Mouse (Mus musculus) ES-E14 (cell line): ENCODE data around the gene Chn2. TPM values are rescaled to one million over a fixed set of nuclear protein-coding genes. Genes with fewer than 3 reads are reported as not detected.
A peak's percentile ranks its signal among the peaks of the same experiment; 100 is the strongest.

ENCODE experiments used
- DNase-seq: peaks from one replicate; pipeline ENCODE4 v3.0.0-alpha.2; 2013; ENCODE audit warnings: low read depth, low spot score
- H3K27ac ChIP-seq: 2 replicates; pipeline ENCODE4 v1.5.1; 2012; ENCODE audit warnings: low read depth, mild to moderate bottlenecking, low read length, moderate library complexity, mixed read lengths; ENCODE audit not compliant: poor library complexity, insufficient read depth, severe bottlenecking
- H3K36me3 ChIP-seq: 2 replicates; pipeline ENCODE4 v1.6.1; 2012; ENCODE audit warnings: mild to moderate bottlenecking, low read length, moderate library complexity, mixed read lengths; ENCODE audit not compliant: control insufficient read depth, poor library complexity, insufficient read depth, severe bottlenecking
- H3K4me1 ChIP-seq, 2 experiments: fragments of 150-350 bp in 1 of 2; sonication (generic) in 1 of 2; 2 replicates each; pipeline ENCODE4 v1.6.1; 2012; ENCODE audit warnings: low read length in 2 of 2, mild to moderate bottlenecking in 1 of 2, mixed read lengths in 1 of 2; ENCODE audit not compliant: control insufficient read depth in 2 of 2, insufficient read depth in 2 of 2, poor library complexity in 1 of 2
- H3K4me3 ChIP-seq, 2 experiments: fragments of 150-350 bp in 1 of 2; sonication (generic) in 1 of 2; 2 replicates each; pipeline ENCODE4 v1.5.1; 2012; ENCODE audit warnings: low read length in 2 of 2, low read depth in 1 of 2, mild to moderate bottlenecking in 1 of 2, mixed read lengths in 1 of 2; ENCODE audit not compliant: insufficient read depth in 1 of 2, poor library complexity in 1 of 2, severe bottlenecking in 1 of 2
- H3K9ac ChIP-seq: 2 replicates; pipeline ENCODE4 v1.6.1; 2012; ENCODE audit warnings: low read depth, mild to moderate bottlenecking, low read length, mixed read lengths; ENCODE audit not compliant: poor library complexity, insufficient read depth, severe bottlenecking
- H3K9me3 ChIP-seq: fragments of 150-350 bp; sonication (generic); 2 replicates; pipeline ENCODE4 v1.6.1; 2012; ENCODE audit warnings: low read depth, mild to moderate bottlenecking, low read length; ENCODE audit not compliant: control insufficient read depth, insufficient read depth
- CHD2 ChIP-seq: IDR thresholded peaks from 2 replicates; pipeline ENCODE4 v1.6.1; 2014; ENCODE audit warnings: mild to moderate bottlenecking, low read depth, low read length, inconsistent platforms
- HCFC1 ChIP-seq: IDR thresholded peaks from 2 replicates; pipeline ENCODE4 v1.6.1; 2012; ENCODE audit warnings: low read length, inconsistent platforms, borderline replicate concordance; ENCODE audit not compliant: insufficient read depth
- MAFK ChIP-seq: IDR thresholded peaks from 2 replicates; pipeline ENCODE4 v1.6.1; 2014; ENCODE audit warnings: mild to moderate bottlenecking, low read depth, low read length, inconsistent platforms; ENCODE audit not compliant: insufficient read depth
- ZC3H11A ChIP-seq: IDR thresholded peaks from 2 replicates; pipeline ENCODE4 v1.6.1; 2012; ENCODE audit warnings: low read depth, mild to moderate bottlenecking, inconsistent platforms, low read length, borderline replicate concordance
- ZNF384 ChIP-seq: IDR thresholded peaks from 2 replicates; pipeline ENCODE4 v1.6.1; 2012; ENCODE audit warnings: low read depth, low read length, inconsistent platforms
- in situ Hi-C, 2 experiments: fragments of 600-800 bp; cut with MboI; formaldehyde crosslinking; loops; one replicate each; pipeline ENCODE4 v1.15.1; 2025; ENCODE audit warnings: low sequenced_read_pairs in 2 of 2, inconsistent platforms in 1 of 2; ENCODE audit not compliant: unreplicated experiment in 2 of 2
- total RNA-seq: library from RNA; depleted of rRNA; stranded (reverse); fragments of 300-350 nt; gene quantifications from 2 replicates; pipeline ENCODE4 v1.2.3, GENCODE M21; 2012

Gene Chn2
- total RNA-seq, 1 experiment = 7.1 TPM

- TF ChIP-seq HCFC1 (peak; percentile 47; the same call in 1 of the 2 replicates), ZNF384 (no peak), MAFK (no peak), CHD2 (no peak)
- peak; percentile 12 for DNase-seq
- Histone ChIP-seq H3K4me3 (no peak overlapping the region), H3K27ac (no peak overlapping the region), H3K36me3 (no peaks in the 10 kb centered on the region), H3K9me3 (no peaks in the 10 kb centered on the region), H3K4me1 (no peaks in the 10 kb centered on the region), H3K9ac (no peak overlapping the region)
- in situ Hi-C loops = no loop called here
These were observed 125.9 kb downstream of the Chn2 start for GRCm38 (mm10) chr6:54165246-54165645.

- Histone ChIP-seq H3K27ac (no peak overlapping the region), H3K4me3 (no peak overlapping the region), H3K36me3 (no peaks in the 10 kb centered on the region), H3K4me1 (no peaks in the 10 kb centered on the region), H3K9ac (no peak overlapping the region), H3K9me3 (no peaks in the 10 kb centered on the region)
- TF ChIP-seq ZNF384 (no peak), MAFK (no peak), ZC3H11A (no peak), CHD2 (no peak), HCFC1 (no peak)
- DNase-seq = no peak
- in situ Hi-C loops = no loop called here
These were observed 126.5 kb downstream of the Chn2 start for GRCm38 (mm10) chr6:54165863-54166262.

GRCm38 (mm10) chr6:54166991-54167546 is 127.7 kb downstream of the Chn2 start:
- in situ Hi-C loops = no loop called here
- Histone ChIP-seq H3K9ac (no peak overlapping the region), H3K4me1 (no peaks in the 10 kb centered on the region), H3K9me3 (no peaks in the 10 kb centered on the region), H3K36me3 (no peaks in the 10 kb centered on the region), H3K27ac (no peak overlapping the region), H3K4me3 (no peak overlapping the region)
- DNase-seq = no peak
- TF ChIP-seq MAFK (no peak), HCFC1 (no peak), ZNF384 (no peak), CHD2 (no peak), ZC3H11A (no peak)

DNA sequence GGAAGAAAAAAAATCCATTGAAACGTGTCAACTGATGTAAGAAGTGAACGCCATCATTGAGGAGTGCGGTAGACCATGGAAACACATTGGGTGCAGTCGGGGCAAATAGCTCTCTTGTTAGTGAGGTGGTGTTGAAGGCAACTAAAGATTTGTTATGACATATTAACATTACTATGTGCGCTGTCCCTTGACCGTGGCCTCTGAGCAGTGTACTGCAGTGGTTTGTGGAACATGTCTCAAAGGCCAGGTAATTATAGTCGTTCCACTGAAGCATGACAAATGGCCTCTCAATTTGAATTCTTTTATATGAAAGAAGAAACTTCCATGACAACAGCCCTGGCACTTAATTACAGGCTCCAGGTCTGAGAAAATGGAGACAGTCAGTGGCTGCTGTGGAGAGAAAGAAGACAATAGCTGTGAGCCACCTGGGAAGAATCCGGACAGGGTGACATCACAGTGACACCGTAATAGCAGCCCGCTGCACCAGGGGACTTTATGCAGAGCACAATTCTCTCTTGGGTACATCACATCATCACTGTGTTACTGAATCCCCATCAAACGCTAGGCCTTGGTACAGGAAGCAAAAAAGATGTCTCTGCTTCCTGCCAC is 131.0 kb downstream of the Chn2 start:
- in situ Hi-C loops = no loop called here
- Histone ChIP-seq H3K27ac (no peak overlapping the region), H3K9ac (no peak overlapping the region), H3K36me3 (no peaks in the 10 kb centered on the region), H3K4me1 (no peaks in the 10 kb centered on the region), H3K4me3 (no peak overlapping the region), H3K9me3 (no peaks in the 10 kb centered on the region)
- DNase-seq = no peak
- TF ChIP-seq CHD2 (no peak), HCFC1 (no peak), ZC3H11A (no peak), ZNF384 (no peak), MAFK (no peak)

DNA sequence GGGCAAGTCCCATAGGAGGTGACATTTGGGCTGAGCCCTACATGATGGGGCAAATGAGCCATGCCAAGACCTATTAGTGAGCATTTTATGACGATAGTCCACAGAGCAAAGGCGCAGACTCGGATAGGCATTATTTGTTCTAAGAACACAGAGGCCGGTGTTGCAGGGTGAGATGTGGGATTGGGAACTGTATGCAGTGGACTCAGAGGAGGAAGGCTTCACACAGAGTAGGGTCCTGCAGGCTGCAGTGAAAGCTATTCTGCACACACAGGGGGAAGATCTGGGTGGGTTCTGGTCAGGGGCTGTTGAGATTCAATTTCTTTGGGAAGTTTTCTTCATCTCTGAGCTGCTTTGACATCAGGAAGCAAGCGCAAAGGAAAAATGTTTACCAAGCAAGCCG is 132.0 kb downstream of the Chn2 start:
- no peak for TF ChIP-seq ZC3H11A
- TF ChIP-seq HCFC1 = no peak
- TF ChIP-seq ZNF384 = no peak
- no peak for TF ChIP-seq CHD2
- TF ChIP-seq MAFK = no peak
- Histone ChIP-seq H3K9me3 (no peaks in the 10 kb centered on the region), H3K9ac (no peak overlapping the region), H3K27ac (no peak overlapping the region), H3K4me3 (no peak overlapping the region), H3K36me3 (no peaks in the 10 kb centered on the region), H3K4me1 (no peaks in the 10 kb centered on the region)
- in situ Hi-C loops = no loop called here
- DNase-seq = no peak
